Mouse (Mus musculus): Measurements from ENCODE around the gene Phactr4.

GRCm38 (mm10) chr4:132329835-132330354, 92.4 kb downstream of the Phactr4 start:
- TF ChIP-seq CTCF (IDR thresholded peaks at IDR 0.05; ENCODE audit: control insufficient read depth, insufficient read depth, insufficient read length) (no peak), USF1 (IDR thresholded peaks at IDR 0.05; ENCODE audit: low read depth) (no peak), CEBPB (IDR thresholded peaks at IDR 0.05; ENCODE audit: low read depth) (no peak), MAX (IDR thresholded peaks at IDR 0.05) (no peak)
